ENCODE assay signal across 21 mouse cellular contexts in the genomic region with DNA sequence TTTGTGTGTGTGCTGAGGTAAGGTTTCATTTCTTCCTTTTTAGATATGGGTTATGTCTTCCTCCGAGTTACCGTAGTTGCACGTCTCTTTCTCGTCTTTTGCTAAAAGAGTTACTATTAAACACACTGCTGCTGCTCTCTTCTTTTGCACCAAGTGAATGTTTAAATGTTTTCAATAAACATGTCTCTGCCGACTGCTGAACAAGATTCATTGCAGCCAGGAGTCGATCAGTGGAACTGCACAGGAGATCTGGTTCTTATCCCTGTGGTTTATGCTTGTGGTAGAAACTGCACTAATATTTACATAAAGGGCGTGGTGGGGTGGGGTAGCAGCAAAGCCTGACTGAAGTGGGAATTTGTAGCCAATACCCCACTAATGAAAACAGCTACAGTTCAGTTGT. TPM values are rescaled to one million over a fixed set of nuclear protein-coding genes. Genes with fewer than 3 reads are reported as not detected.
DNase-seq lines count a peak whose midpoint lies in the region; ATAC-seq and TF ChIP-seq lines count a peak whose summit lies in the region.
"Had no signal": no experiment of that assay in that cellular context is flagged by ENCODE, and none has a peak within 500 bp of the region (broad histone marks: within the 10 kb centered on the region; RNA-seq: fewer than 3 reads in every experiment).

No protein-coding gene starts in this region.

- no peak overlapping the region for H3K27ac ChIP-seq in embryonic facial prominence, embryonic 14.5 days (replicated peaks; ENCODE audit: low read depth, low read length)
- H3K27ac ChIP-seq in embryonic facial prominence, embryonic 10.5 days (replicated peaks): no peak overlapping the region
- H3K27ac ChIP-seq: layer of hippocampus, adult 2 months; limb, embryonic 10.5 days; liver, embryonic 14.5 days; midbrain, embryonic 10.5 days had no signal

- no peak overlapping the region for H3ac ChIP-seq in myocyte (ENCODE audit: control insufficient read depth, insufficient read length)

- H3K9me3 ChIP-seq in embryonic facial prominence, embryonic 14.5 days (ENCODE audit: control insufficient read depth, low read length): no peaks in the 10 kb centered on the region
- no peaks in the 10 kb centered on the region for H3K9me3 ChIP-seq in embryonic facial prominence, embryonic 10.5 days
- H3K9me3 ChIP-seq: heart, embryonic 12.5 days; limb, embryonic 10.5 days; midbrain, embryonic 10.5 days had no signal

- H3K9ac ChIP-seq in embryonic facial prominence, embryonic 14.5 days (ENCODE audit: low read depth, low read length): no peak overlapping the region
- H3K9ac ChIP-seq: heart, embryonic 12.5 days; liver, embryonic 14.5 days had no signal

- H3K36me3 ChIP-seq in embryonic facial prominence, embryonic 14.5 days (ENCODE audit: control insufficient read depth, insufficient read depth, low read length): no peaks in the 10 kb centered on the region
- no peaks in the 10 kb centered on the region for H3K36me3 ChIP-seq in embryonic facial prominence, embryonic 10.5 days (replicated peaks)
- H3K36me3 ChIP-seq in myocyte (ENCODE audit: control insufficient read depth, insufficient read depth): no peaks in the 10 kb centered on the region
- H3K36me3 ChIP-seq: heart, embryonic 12.5 days; limb, embryonic 10.5 days; midbrain, embryonic 10.5 days had no signal

- DNase-seq in embryonic facial prominence, embryonic 14.5 days (ENCODE audit: low spot score): peak; percentile 54
- no peak for DNase-seq in embryonic facial prominence, embryonic 10.5 days (ENCODE audit: low spot score)
- DNase-seq in spleen, postnatal 36 days (ENCODE audit: low spot score in 2 of 2): peak; percentile 53 to 64
- no peak for DNase-seq in spleen, postnatal 4 days (ENCODE audit: low spot score in 2 of 2)
- no peak for DNase-seq in adipocyte (ENCODE audit: low spot score)
- DNase-seq in cerebellum, postnatal 14 days: no peak
- DNase-seq in gastrocnemius, postnatal 25 days: no peak
- DNase-seq: adrenal gland, postnatal 10 days; cerebellum, adult 8-10 months; embryo, embryonic 11 days; gastrocnemius, postnatal 14 days; heart, postnatal 36 days; right cerebral cortex, postnatal 14 days; thymus, postnatal 14 days had no signal

- TF ChIP-seq POLR2A in myocyte (IDR thresholded peaks at IDR 0.05; ENCODE audit: insufficient read length, low read depth): no peak

- no peaks in the 10 kb centered on the region for H3K79me2 ChIP-seq in myocyte (ENCODE audit: control insufficient read depth, insufficient read depth)

- H3K4me1 ChIP-seq in embryonic facial prominence, embryonic 14.5 days (ENCODE audit: control insufficient read depth, insufficient read depth, low read length): no peaks in the 10 kb centered on the region
- H3K4me1 ChIP-seq in embryonic facial prominence, embryonic 10.5 days: 0 out of 2 replicates have a peak, but pooled peaks cover 2% of the 10 kb centered on the region
- H3K4me1 ChIP-seq: midbrain, embryonic 10.5 days had no signal

- 52% methylated on average over 7 of the region's 7 CpGs for WGBS in embryonic facial prominence, embryonic 14.5 days
- 85% methylated on average over 7 of the region's 7 CpGs for WGBS in embryonic facial prominence, embryonic 10.5 days

- H3K4me2 ChIP-seq in embryonic facial prominence, embryonic 14.5 days (ENCODE audit: low read depth, low read length): no peak overlapping the region
- H3K4me2 ChIP-seq in myocyte (ENCODE audit: low read depth): peak overlapping the region; percentile 14
- H3K4me2 ChIP-seq: heart, embryonic 12.5 days had no signal

- H3K27me3 ChIP-seq in embryonic facial prominence, embryonic 14.5 days (replicated peaks; ENCODE audit: control insufficient read depth, insufficient read depth, low read length): no peaks in the 10 kb centered on the region
- no peaks in the 10 kb centered on the region for H3K27me3 ChIP-seq in embryonic facial prominence, embryonic 10.5 days (replicated peaks; ENCODE audit: low read depth, poor library complexity, severe bottlenecking)
- no peaks in the 10 kb centered on the region for H3K27me3 ChIP-seq in myocyte (ENCODE audit: control insufficient read depth, insufficient read depth, insufficient read length)
- H3K27me3 ChIP-seq: heart, embryonic 12.5 days had no signal

- no peak for ATAC-seq in embryonic facial prominence, embryonic 14.5 days (ENCODE audit: low read depth)
- ATAC-seq: hindbrain, embryonic 16.5 days had no signal

- no peak overlapping the region for H3K4me3 ChIP-seq in embryonic facial prominence, embryonic 14.5 days (ENCODE audit: low read depth, low read length)
- H3K4me3 ChIP-seq in embryonic facial prominence, embryonic 10.5 days: no peak overlapping the region
- no peak overlapping the region for H3K4me3 ChIP-seq in myocyte
- H3K4me3 ChIP-seq: heart, embryonic 12.5 days; layer of hippocampus, adult 2 months; limb, embryonic 10.5 days; midbrain, embryonic 10.5 days had no signal

TF ChIP-seq in myocyte, 11 proteins besides CTCF, POLR2A, EP300 and RAD21:
- TF ChIP-seq POLR2AphosphoS2 (IDR thresholded peaks at IDR 0.05; ENCODE audit: insufficient read length, low read depth) (no peak), REST (IDR thresholded peaks at IDR 0.05; ENCODE audit: insufficient read depth, insufficient read length) (no peak), MYOG (IDR thresholded peaks at IDR 0.05; ENCODE audit: control insufficient read depth in 1 of 3, insufficient read depth in 1 of 3, insufficient read length in 2 of 3, low read depth in 2 of 3) (no peak), MAX (IDR thresholded peaks at IDR 0.05; ENCODE audit: low read depth) (no peak), CEBPB (IDR thresholded peaks at IDR 0.05; ENCODE audit: insufficient read depth, poor library complexity, severe bottlenecking) (no peak), MYOD1 (IDR thresholded peaks at IDR 0.05; ENCODE audit: control insufficient read depth in 1 of 3, insufficient read length in 2 of 3, low read depth in 2 of 3) (no peak), USF1 (IDR thresholded peaks at IDR 0.05; ENCODE audit: low read depth) (no peak), TCF12 (IDR thresholded peaks at IDR 0.05; ENCODE audit: insufficient read depth, poor library complexity, severe bottlenecking) (no peak), E2F4 (IDR thresholded peaks at IDR 0.05; ENCODE audit: insufficient read depth) (no peak), SRF (IDR thresholded peaks at IDR 0.05; ENCODE audit: control insufficient read depth, insufficient read length, low read depth) (no peak), TCF3 (IDR thresholded peaks at IDR 0.05; ENCODE audit: insufficient read length, low read depth) (no peak)

RNA-seq across cellular contexts. Expression of a gene that starts 45.0 kb away (rescaled TPM):
- polyA plus RNA-seq in embryonic facial prominence, embryonic 14.5 days (2014; fragmentation: Nextera tagmentation; extraction: Ambion mirVana): 44.2 and 74.4 TPM in 2 replicates
- 52.2 and 56.2 TPM in 2 replicates for polyA plus RNA-seq in embryonic facial prominence, embryonic 10.5 days (2016; fragmentation: Nextera tagmentation; extraction: Ambion mirVana)
- polyA plus RNA-seq in myocyte (2012; fragmentation: generic; extraction: Trizol): 9.2 TPM
- 10 to 100 TPM; 29.2 to 39.4 TPM for total RNA-seq in gastrocnemius, postnatal 25 days (2021)

Comparison
In these comparisons a context has a peak if more than half of its experiments do, and no peak if none do; other contexts are left out.
1. DNase-seq: peak in embryonic facial prominence, embryonic 14.5 days (single experiment) and spleen, postnatal 36 days (2 of 2); none in embryonic facial prominence, embryonic 10.5 days (single experiment), spleen, postnatal 4 days (0 of 2), adipocyte (single experiment), cerebellum, postnatal 14 days (0 of 2) and gastrocnemius, postnatal 25 days (single experiment).